Mouse (Mus musculus): Measurements from ENCODE around the gene Tyrobp.

Gene Tyrobp

GRCm38 (mm10) chr7:30463568-30463967 lies 50.0 kb downstream of the Tyrobp start:
- DNase-seq (ENCODE audit: low spot score in 2 of 2) = no peak

- no peak for DNase-seq (ENCODE audit: low spot score in 2 of 2)
Observed at GRCm38 (mm10) chr7:30463996-30464395, 50.4 kb downstream of the Tyrobp start.

GRCm38 (mm10) chr7:30464816-30465300 lies 51.3 kb downstream of the Tyrobp start:
- no peak for DNase-seq (ENCODE audit: low spot score in 2 of 2)
